Mouse (Mus musculus) liver, embryonic 15.5 days (tissue): ENCODE data around the gene Kiss1r. TPM values are rescaled to one million over a fixed set of nuclear protein-coding genes. Genes with fewer than 3 reads are reported as not detected.

Source experiments
- ATAC-seq: fragments of 200-750 bp; cut with Nextera tagmentation; 2 replicates; pipeline ENCODE4 v1.8.0; 2017; ENCODE audit warnings: moderate number of reproducible peaks, mild to moderate bottlenecking, moderate library complexity; ENCODE audit not compliant: insufficient read depth
- H3K27ac ChIP-seq: fragments of 300-500 bp; sonication (generic); replicated peaks from 2 replicates; pipeline ENCODE4 v1.5.1; 2015; ENCODE audit warnings: mild to moderate bottlenecking, inconsistent platforms
- H3K27me3 ChIP-seq: fragments of 300-500 bp; sonication (generic); 2 replicates; pipeline ENCODE4 v1.6.1; 2015; ENCODE audit warnings: mild to moderate bottlenecking, inconsistent platforms
- H3K36me3 ChIP-seq: fragments of 300-500 bp; sonication (generic); replicated peaks from 2 replicates; pipeline ENCODE4 v1.6.1; 2015; ENCODE audit warnings: moderate library complexity, mild to moderate bottlenecking, inconsistent platforms
- H3K4me1 ChIP-seq: fragments of 300-500 bp; sonication (generic); replicated peaks from 2 replicates; pipeline ENCODE4 v1.6.1; 2015; ENCODE audit warnings: inconsistent platforms
- H3K4me2 ChIP-seq: fragments of 300-500 bp; sonication (generic); 2 replicates; pipeline ENCODE4 v1.6.1; 2015; ENCODE audit warnings: moderate library complexity, mild to moderate bottlenecking, inconsistent platforms
- H3K4me3 ChIP-seq: fragments of 300-500 bp; sonication (generic); replicated peaks from 2 replicates; pipeline ENCODE4 v1.5.1; 2015; ENCODE audit warnings: mild to moderate bottlenecking, inconsistent platforms
- H3K9ac ChIP-seq: fragments of 300-500 bp; sonication (generic); 2 replicates; pipeline ENCODE4 v1.6.1; 2015; ENCODE audit warnings: moderate library complexity, mild to moderate bottlenecking, inconsistent platforms
- H3K9me3 ChIP-seq: fragments of 300-500 bp; sonication (generic); replicated peaks from 2 replicates; pipeline ENCODE4 v1.6.1; 2016; ENCODE audit warnings: inconsistent platforms
- WGBS: fragments of 180-500 bp; shearing (Covaris S2); methylation state at CpG from one replicate; pipeline ENCODE4 v1.1.7; 2015; ENCODE audit warnings: mixed read lengths; ENCODE audit not compliant: insufficient replicate concordance; 5-methylcytosine and 5-hydroxymethylcytosine counted together
- polyA plus RNA-seq: library from polyadenylated mRNA; unstranded; fragments of >200 nt; fragmentation: Nextera tagmentation; extraction: Ambion mirVana; gene quantifications from 2 replicates; pipeline ENCODE4 v1.2.1, GENCODE M21; 2015

Gene Kiss1r
- polyA plus RNA-seq: 0.32 and 0.37 TPM in 2 replicates

- Histone ChIP-seq H3K4me3 (peak within 1 kb of the TSS; percentile 77), H3K4me2 (peak within 1 kb of the TSS; percentile 97), H3K27ac (peak within 1 kb of the TSS; percentile 87), H3K27me3 (peaks cover 51% of the 10 kb centered on the region), H3K9ac (peak within 1 kb of the TSS; percentile 88), H3K9me3 (no peaks in the 10 kb centered on the region), H3K36me3 (peaks cover 12% of the 10 kb centered on the region; the same call in 1 of the 2 replicates), H3K4me1 (peaks cover 97% of the 10 kb centered on the region)
- 2% methylated on average over 42 of the region's 42 CpGs for WGBS
- peak; percentile 76 for ATAC-seq
These were observed at the start of gene Kiss1r for GRCm38 (mm10) chr10:79916808-79917531. Kiss1r (plus strand) TSS chr10:79916971.

- H3K27me3 ChIP-seq: peaks cover 41% of the 10 kb centered on the region
- no peaks in the 10 kb centered on the region for H3K9me3 ChIP-seq
- no peak overlapping the region for H3K27ac ChIP-seq
- 77% methylated on average over 8 of the region's 8 CpGs for WGBS
- no peak for ATAC-seq
- H3K9ac ChIP-seq: no peak overlapping the region
- no peak overlapping the region for H3K4me2 ChIP-seq
- H3K4me1 ChIP-seq: peaks cover 19% of the 10 kb centered on the region
- no peaks in the 10 kb centered on the region for H3K36me3 ChIP-seq
- no peak overlapping the region for H3K4me3 ChIP-seq
These were observed 44.9 kb upstream of the Kiss1r start for GRCm38 (mm10) chr10:79871845-79872244.

- no peak overlapping the region for H3K4me3 ChIP-seq
These were observed 43.9 kb upstream of the Kiss1r start for GRCm38 (mm10) chr10:79872862-79873261.

GRCm38 (mm10) chr10:79873313-79873712 lies 43.5 kb upstream of the Kiss1r start:
- 8% methylated on average over 6 of the region's 6 CpGs for WGBS
- no peak overlapping the region for H3K9ac ChIP-seq

More at GRCm38 (mm10) chr10:79872862-79873261, 43.9 kb upstream of the Kiss1r start:
- Histone ChIP-seq H3K36me3 (no peaks in the 10 kb centered on the region), H3K9ac (no peak overlapping the region), H3K9me3 (no peaks in the 10 kb centered on the region), H3K4me1 (peaks cover 28% of the 10 kb centered on the region), H3K4me2 (no peak overlapping the region), H3K27me3 (peaks cover 46% of the 10 kb centered on the region), H3K27ac (no peak overlapping the region)
- 33% methylated on average over 3 of the region's 3 CpGs for WGBS
- ATAC-seq: no peak

GRCm38 (mm10) chr10:79873715-79874289 lies 43.0 kb upstream of the Kiss1r start:
- no peaks in the 10 kb centered on the region for H3K36me3 ChIP-seq
- peaks cover 49% of the 10 kb centered on the region for H3K27me3 ChIP-seq
- WGBS: 1% methylated on average over 26 of the region's 26 CpGs
- H3K4me1 ChIP-seq: peaks cover 31% of the 10 kb centered on the region
- H3K9me3 ChIP-seq: no peaks in the 10 kb centered on the region
- no peak for ATAC-seq
- H3K4me2 ChIP-seq: peak overlapping the region; percentile 75
- H3K4me3 ChIP-seq: peak overlapping the region; percentile 55
- peak overlapping the region; percentile 27; the same call in 1 of the 2 replicates for H3K9ac ChIP-seq
- H3K27ac ChIP-seq: no peak overlapping the region

More at GRCm38 (mm10) chr10:79873313-79873712, 43.5 kb upstream of the Kiss1r start:
- H3K27me3 ChIP-seq: peaks cover 49% of the 10 kb centered on the region
- ATAC-seq: no peak
- peak overlapping the region; percentile 75; the same call in 1 of the 2 replicates for H3K4me2 ChIP-seq
- no peak overlapping the region for H3K27ac ChIP-seq
- peaks cover 31% of the 10 kb centered on the region for H3K4me1 ChIP-seq
- no peaks in the 10 kb centered on the region for H3K9me3 ChIP-seq
- peak overlapping the region; percentile 55 for H3K4me3 ChIP-seq
- H3K36me3 ChIP-seq: no peaks in the 10 kb centered on the region

- Histone ChIP-seq H3K27ac (peak within 1 kb of the TSS; percentile 19; the same call in 1 of the 2 replicates), H3K27me3 (peaks cover 53% of the 10 kb centered on the region), H3K4me2 (peak within 1 kb of the TSS; percentile 75), H3K9ac (peak within 1 kb of the TSS; percentile 27; the same call in 1 of the 2 replicates), H3K9me3 (no peaks in the 10 kb centered on the region), H3K36me3 (no peaks in the 10 kb centered on the region), H3K4me1 (peaks cover 33% of the 10 kb centered on the region), H3K4me3 (peak within 1 kb of the TSS; percentile 55)
- no peak for ATAC-seq
- 2% methylated on average over 52 of the region's 57 CpGs for WGBS
These were observed 42.4 kb upstream of the Kiss1r start, which contains the start of the genes Prtn3 and Plppr3 for GRCm38 (mm10) chr10:79874290-79874862. Prtn3 (plus strand) TSS chr10:79874476. Plppr3 (minus strand) TSS chr10:79874634.

GRCm38 (mm10) chr10:79877174-79877573 lies 39.6 kb upstream of the Kiss1r start:
- Histone ChIP-seq H3K36me3 (no peaks in the 10 kb centered on the region), H3K4me2 (peak overlapping the region; percentile 44), H3K4me1 (peaks cover 61% of the 10 kb centered on the region), H3K27me3 (peaks cover 61% of the 10 kb centered on the region), H3K27ac (peak overlapping the region; percentile 57), H3K9ac (no peak overlapping the region), H3K9me3 (no peaks in the 10 kb centered on the region), H3K4me3 (no peak overlapping the region)
- ATAC-seq: no peak
- 26% methylated on average over 1 of the region's 1 CpGs for WGBS

GRCm38 (mm10) chr10:79877757-79878156 lies 39.0 kb upstream of the Kiss1r start:
- H3K9me3 ChIP-seq: no peaks in the 10 kb centered on the region
- 12% methylated on average over 12 of the region's 12 CpGs for WGBS
- peaks cover 63% of the 10 kb centered on the region for H3K27me3 ChIP-seq
- 0 out of 2 replicates have a peak, but pooled peaks have one; percentile 8 for ATAC-seq
- peak overlapping the region; percentile 57 for H3K27ac ChIP-seq
- no peak overlapping the region; the same call in 1 of the 2 replicates for H3K9ac ChIP-seq
- H3K36me3 ChIP-seq: no peaks in the 10 kb centered on the region
- no peak overlapping the region for H3K4me3 ChIP-seq
- H3K4me1 ChIP-seq: peaks cover 67% of the 10 kb centered on the region
- H3K4me2 ChIP-seq: peak overlapping the region; percentile 44

- Histone ChIP-seq H3K9me3 (no peaks in the 10 kb centered on the region), H3K4me2 (peak overlapping the region; percentile 59), H3K27me3 (peaks cover 51% of the 10 kb centered on the region), H3K4me1 (peaks cover 71% of the 10 kb centered on the region), H3K9ac (no peak overlapping the region), H3K36me3 (no peaks in the 10 kb centered on the region), H3K4me3 (0 out of 2 replicates have a peak overlapping the region, but pooled peaks have one; percentile 10), H3K27ac (peak overlapping the region; percentile 55)
- no peak for ATAC-seq
- 17% methylated on average over 3 of the region's 3 CpGs for WGBS
These were observed 37.2 kb upstream of the Kiss1r start for GRCm38 (mm10) chr10:79879527-79879926.

GRCm38 (mm10) chr10:79880721-79881120 lies 36.0 kb upstream of the Kiss1r start:
- H3K4me2 ChIP-seq: peak overlapping the region; percentile 59
- peak overlapping the region; percentile 39 for H3K4me3 ChIP-seq
- no peaks in the 10 kb centered on the region for H3K36me3 ChIP-seq
- peaks cover 40% of the 10 kb centered on the region for H3K27me3 ChIP-seq
- H3K27ac ChIP-seq: peak overlapping the region; percentile 55; the same call in 1 of the 2 replicates
- ATAC-seq: peak; percentile 27; the same call in 1 of the 2 replicates
- H3K9ac ChIP-seq: 0 out of 2 replicates have a peak overlapping the region, but pooled peaks have one; percentile 2
- WGBS: 5% methylated on average over 9 of the region's 9 CpGs
- H3K9me3 ChIP-seq: no peaks in the 10 kb centered on the region
- H3K4me1 ChIP-seq: peaks cover 68% of the 10 kb centered on the region
